Mouse (Mus musculus) gastrocnemius, postnatal 14 days (tissue): Measurements from ENCODE around the gene Myo5a. TPM values are rescaled to one million over a fixed set of nuclear protein-coding genes. Genes with fewer than 3 reads are reported as not detected.
A peak's percentile ranks its signal among the peaks of the same experiment; 100 is the strongest.

Source experiments
- DNase-seq: peaks from one replicate; pipeline ENCODE4 v3.0.0; 2021; ENCODE audit warnings: mixed read lengths
- intact Hi-C: fragments of 180-260 bp; cut with DNase I; formaldehyde crosslinking; loops from one replicate; pipeline ENCODE4 v1.15.1; 2025; ENCODE audit warnings: low total_unique reads
- long read RNA-seq, 2 experiments: library from polyadenylated mRNA; stranded (forward); transcript quantifications; one replicate each; pipeline ENCODE4 v2.0.0; 2021
- total RNA-seq, 2 experiments: library from RNA; stranded (reverse); gene quantifications; 2 replicates each; pipeline ENCODE4 v1.2.3; 2021

The Myo5a gene
- total RNA-seq, result 10 to 100 TPM; 12.2 to 14.1 TPM
- long read RNA-seq, experiment 1, partial matches to known transcripts, result 1 of 6 reads
- long read RNA-seq, experiment 1, other reads (novel, unspliced or antisense), result 5 of 6 reads
- long read RNA-seq, experiment 2, partial matches to known transcripts, result 0 of 1 reads
- long read RNA-seq, experiment 2, other reads (novel, unspliced or antisense), result 1 of 1 reads

DNA sequence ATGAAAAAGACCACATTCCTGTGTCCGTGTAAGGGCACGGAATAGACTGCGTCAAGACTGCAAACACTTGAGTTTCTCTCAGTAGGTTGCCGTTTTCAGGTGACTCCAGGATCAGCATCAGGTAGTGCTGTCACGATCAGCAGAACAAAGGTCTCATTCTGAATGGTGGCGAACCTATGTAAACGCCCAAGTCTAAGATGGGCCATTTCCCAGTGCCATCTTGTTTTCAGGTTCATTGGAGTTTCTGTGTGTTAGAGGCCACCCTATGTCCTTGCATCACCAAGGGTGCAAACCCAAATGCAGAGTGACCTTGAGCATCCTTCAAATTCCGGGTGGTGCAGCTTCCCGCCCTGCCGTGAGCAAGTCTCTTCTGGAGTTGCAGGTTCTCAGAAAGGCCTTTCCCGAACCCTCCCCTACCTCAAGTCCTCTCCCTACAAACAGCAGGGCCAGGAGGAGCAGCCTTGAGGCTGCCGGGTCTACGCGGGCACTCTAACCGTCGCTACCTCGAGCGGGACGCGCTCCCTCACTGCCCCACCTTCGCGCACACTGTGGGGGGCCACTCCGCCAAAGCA, at the start of gene Myo5a:
Gene Myo5a (plus strand): TSS at position 559 of the 572 bp plus-strand sequence.
- intact Hi-C loops, result no loop called here
- DNase-seq, result no peak

DNA sequence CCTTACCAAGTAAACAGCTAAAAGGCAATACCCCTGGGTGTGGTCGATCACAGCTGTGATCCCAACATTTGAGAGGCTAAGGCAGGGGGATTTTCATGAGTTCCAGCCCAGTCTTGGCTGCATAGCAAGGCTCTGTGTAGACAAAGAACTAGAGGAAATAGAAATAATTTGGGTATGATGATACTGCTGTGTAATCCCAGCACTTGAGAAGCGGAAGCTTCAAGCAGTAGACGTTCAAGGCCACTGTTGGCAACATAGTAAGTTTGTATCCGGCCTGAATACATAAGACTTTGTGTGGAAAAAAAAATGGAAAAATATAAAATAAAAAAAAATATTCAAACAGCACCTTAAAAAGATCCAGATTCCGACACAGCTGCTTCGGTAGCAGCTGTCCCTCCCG, 48.3 kb upstream of the Myo5a start:
- intact Hi-C loops, result no loop called here
- DNase-seq, result no peak

DNA sequence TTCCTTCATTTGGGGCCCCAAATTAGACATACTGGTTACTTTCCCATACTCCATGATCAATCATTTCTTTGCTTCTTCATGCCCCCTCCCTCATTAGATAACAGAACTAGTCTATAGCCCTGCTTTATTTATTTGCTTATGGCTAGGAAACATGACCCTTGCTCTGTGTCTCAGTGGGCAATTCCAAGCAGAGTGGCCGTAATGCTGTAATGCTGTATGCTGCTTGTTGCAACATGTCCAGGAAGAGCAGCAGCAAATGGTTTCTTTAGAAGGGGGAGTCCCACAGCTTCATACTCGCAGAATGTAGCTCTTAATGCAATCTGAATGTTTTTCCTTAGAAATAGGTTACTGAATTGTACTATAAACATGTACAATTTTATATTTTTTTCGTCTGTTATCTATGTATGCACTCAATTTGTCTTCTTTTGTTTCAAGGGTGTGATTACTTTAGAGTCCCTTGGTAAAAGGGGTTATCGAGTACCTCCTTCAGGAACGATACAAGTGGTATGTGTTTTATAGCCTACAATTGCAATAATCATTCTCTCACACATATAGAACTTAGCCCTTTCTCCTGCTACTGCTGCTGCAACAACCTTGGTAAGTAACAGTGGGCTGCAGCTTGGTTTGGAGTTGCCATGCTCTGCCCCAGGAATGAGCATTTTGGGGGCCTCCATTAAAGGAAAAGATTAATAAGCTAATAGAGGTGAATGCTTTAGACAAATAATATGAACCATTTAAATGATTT, 47.5 kb upstream of the Myo5a start:
- DNase-seq, result no peak
- intact Hi-C loops, result no loop called here

DNA sequence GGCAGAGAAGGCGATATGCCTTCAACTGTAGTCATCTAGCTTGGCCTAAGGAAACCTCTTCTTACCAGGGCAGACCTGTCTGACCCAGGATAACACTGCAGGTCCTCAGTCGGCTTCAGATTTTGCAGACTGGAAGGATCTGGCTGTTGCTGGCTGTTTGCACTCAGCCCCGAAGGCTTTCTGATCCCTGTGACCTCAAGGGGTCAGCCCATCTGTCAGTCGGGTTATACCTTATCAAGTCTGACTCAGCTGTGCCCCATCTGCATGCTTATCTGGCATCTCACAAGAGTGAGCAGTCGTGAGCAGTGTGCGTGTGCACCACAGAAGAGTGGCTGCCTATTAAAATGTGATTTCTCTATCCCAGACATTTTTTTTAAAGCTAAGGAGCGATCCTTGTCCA, 46.7 kb upstream of the Myo5a start:
- DNase-seq, result no peak
- intact Hi-C loops, result no loop called here

DNA sequence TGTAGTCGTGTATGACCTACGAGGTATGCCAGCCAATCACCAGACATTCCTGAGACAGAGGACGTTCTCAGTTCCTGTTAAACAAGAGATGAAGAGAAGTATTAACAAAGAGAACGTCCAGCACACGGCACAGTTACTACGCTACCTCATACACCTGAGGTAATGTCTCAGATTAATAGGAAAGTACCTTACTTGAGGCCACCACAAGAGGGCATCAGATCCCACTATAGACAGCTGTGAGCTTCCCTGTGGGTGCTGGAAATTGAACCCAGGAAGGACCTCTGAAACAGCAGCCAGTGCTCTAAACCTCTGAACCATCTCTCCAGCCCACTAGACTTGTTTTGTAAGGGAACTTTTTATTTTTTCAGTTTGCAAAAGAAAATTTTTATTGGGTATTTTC, 45.1 kb upstream of the Myo5a start:
- intact Hi-C loops, result loop anchor here (5.0 kb wide), 1 partner anchor 118 kb away; no protein-coding TSS in a partner anchor
- no peak for DNase-seq

DNA sequence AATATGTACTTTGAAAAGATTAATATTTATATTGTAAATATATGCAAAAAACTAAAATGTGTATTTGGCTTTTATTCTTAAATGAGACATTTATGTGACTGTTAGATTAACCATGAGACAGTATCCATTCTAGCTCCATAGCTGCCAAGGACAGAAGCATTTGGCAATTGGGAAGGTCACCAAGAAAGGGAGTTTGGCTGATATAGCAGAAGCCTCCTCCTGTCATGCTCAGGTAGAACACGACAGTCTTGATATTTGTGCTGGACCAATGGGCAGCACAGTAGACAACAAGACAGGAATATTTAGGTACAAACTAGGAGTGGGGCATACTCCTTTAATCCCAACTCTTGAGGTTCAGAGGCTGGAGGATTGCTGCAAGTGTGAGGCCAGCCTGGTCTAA, 38.4 kb upstream of the Myo5a start:
- DNase-seq, result no peak
- intact Hi-C loops, result no loop called here

DNA sequence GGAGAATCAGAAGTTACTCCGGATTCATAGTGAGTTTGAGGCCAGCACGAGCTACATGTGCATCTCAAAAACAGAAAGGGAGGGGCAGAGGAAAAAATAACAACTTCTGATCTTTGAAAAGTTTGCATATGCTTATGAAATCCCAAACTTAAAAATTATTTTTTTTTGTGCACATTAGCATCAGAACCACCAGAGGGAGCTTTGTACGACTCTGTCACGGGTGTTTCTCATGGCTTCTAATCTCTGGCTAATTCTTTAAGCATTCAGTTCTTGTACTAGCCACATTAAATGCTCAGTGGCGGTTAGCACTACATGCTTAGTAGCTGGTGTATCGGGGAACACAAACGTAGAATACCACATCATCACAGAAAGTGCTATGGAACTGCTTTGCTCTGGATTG, 37.7 kb upstream of the Myo5a start:
- intact Hi-C loops, result no loop called here
- DNase-seq, result no peak

DNA sequence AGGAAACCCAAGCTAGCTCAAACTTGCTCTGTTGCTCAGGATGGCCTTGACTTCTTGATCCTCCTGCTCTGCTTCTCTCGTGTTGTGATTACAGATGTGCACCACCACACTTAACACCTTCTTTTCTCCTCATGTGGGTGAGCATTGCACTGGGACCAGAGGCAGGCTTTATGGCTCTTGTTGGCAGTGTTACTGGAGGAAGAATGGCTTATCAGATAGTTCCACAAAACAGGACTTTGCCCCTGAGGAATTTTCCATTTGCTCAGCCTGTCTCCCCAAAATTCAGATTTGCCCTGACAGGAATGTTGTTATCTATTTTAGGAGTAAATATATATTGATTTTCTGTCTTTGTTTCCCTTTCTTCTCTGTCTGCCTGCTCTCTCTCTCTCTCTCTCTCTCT, 36.1 kb upstream of the Myo5a start:
- no peak for DNase-seq
- intact Hi-C loops, result no loop called here

DNA sequence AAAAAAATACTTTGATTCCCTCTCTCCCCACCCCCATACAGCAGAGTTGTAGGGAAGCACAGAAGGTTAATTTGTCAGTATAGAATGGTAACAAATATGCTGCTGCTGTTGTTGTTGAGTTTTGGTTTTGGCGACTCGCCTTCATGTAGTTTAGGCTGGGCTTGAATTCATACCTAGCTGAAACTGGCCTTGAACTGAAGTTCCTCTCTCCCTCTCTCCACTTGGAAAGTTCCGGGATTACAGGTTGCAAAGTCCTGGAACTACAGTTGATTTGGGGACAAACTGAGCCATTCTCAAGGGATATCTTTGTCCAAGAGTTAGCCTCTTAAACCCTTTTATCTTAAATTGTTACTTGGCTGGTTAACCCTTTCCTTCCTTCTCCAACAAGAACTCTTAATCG, 34.9 kb upstream of the Myo5a start:
- intact Hi-C loops, result no loop called here

DNA sequence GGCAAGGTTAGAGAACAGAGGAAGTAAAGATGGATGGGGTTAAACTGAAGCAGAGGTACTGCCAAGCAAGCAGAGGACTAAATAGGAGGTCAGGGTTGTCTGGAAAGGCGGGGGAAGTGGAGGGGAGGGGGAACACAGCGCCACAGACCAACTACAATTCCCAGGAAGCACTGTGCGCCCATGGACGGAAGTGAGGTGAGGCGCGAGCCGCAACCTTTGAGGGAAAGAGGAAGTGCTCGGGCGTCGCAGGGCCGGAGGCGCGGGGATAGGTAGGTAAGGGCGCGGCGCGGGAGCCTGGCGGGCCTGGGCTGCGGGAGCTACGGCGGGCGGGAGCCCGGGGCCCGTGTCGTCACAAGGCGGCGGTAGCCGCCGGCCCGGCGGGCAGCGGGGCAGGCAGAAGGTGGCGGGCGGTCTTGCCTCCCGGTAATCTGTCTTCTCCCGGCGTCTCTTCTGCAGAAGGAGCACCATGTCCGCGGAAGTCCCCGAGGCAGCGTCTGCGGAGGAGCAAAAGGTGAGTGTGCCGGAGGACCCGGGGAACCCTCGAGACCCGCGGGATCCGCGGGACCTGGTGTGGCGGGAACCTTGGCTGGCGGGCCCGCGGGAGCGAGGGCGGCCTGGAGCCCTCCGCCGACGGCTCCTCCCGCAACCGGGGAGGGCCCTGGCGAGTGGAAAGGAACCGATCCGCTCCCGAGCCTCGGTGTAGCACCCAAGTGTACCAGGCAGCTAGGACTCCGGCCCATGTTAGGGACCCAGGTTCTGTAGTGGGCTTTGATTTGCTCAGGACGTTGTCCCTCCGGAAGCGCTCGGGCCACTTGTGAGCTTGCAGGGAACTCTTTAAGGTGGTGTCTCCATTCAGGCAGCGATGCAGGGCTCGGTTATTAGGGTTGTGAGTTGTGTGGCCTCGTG, 33.1 kb upstream of the Myo5a start, which contains the start of gene Arpp19:
Gene Arpp19 (plus strand): TSS at position 164 of the 906 bp plus-strand sequence.
- DNase-seq, result peak; percentile 82
- intact Hi-C loops, result no loop called here

More for the DNA sequence above, 34.9 kb upstream of the Myo5a start:
- DNase-seq, result no peak

DNA sequence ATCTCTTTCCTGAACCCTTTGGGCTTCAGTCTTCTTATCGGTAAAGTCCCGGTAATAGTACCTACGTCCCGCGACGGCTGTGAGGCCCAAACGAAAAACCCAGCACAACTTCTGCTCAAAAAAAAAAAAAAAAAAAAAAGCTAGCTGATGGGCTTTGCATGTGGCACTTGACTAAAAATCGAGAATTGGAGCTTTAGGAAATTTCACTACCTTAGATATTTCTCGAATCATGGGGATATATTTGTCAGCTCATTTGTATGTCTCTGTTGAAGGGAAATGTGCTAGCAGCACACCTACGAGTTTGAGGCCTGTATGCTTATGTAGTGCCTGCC, 32.5 kb upstream of the Myo5a start:
- DNase-seq, result no peak
- intact Hi-C loops, result no loop called here

DNA sequence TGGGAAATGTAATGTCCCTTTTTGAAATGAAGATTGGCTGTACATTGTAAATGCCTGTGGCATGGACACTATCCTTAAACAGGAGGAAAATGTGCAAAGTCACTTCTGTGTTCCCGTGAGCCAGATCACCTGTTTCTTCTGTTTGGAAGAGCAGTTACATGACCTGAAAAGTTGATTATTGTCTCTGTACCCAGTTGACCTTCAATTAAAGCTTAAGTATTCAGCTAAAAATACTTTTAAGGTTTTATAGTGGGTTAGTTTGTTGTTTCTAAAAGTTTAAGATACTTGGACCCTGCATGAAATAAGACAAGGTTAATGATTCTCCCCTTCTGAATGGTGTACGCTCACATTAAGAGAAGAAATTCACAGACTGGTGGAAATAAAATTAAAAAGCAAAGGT, 30.2 kb upstream of the Myo5a start:
- intact Hi-C loops, result loop anchor here (10.0 kb wide), 1 partner anchor 234 kb away; no protein-coding TSS in a partner anchor
- no peak for DNase-seq

DNA sequence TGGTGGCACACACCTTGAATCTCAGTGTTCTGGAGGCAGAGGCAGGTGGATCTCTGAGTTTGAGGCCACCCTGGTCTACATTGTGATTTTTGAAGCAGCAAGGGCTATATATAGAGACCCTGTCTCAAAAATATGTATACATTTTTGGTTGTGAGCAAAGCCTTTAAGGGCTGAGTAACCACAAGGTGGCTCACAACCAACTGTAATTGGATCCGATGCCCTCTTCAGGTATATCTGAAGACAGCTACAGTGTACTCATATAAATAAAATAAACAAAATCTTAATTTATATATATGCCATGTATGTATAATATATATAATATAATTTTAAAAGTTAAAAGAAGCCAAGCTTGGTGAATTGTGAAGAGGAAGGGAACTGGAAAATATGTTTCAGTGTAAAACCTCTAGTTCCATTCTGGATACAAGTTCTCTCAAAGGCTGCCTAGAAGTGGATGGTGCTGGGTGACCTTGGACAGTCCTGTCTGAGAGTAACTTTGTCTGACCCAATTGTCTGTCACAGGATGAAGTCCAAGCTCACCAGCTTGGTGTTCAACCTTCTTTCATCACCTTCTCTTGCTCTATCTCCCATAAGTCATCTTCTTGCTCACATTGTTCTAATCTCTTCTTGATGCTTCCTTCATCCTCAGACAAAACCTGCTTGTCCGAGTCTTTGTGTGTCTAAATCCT, 28.8 kb upstream of the Myo5a start:
- intact Hi-C loops, result loop anchor here (10.0 kb wide), 1 partner anchor 233 kb away; no protein-coding TSS in a partner anchor
- no peak for DNase-seq

DNA sequence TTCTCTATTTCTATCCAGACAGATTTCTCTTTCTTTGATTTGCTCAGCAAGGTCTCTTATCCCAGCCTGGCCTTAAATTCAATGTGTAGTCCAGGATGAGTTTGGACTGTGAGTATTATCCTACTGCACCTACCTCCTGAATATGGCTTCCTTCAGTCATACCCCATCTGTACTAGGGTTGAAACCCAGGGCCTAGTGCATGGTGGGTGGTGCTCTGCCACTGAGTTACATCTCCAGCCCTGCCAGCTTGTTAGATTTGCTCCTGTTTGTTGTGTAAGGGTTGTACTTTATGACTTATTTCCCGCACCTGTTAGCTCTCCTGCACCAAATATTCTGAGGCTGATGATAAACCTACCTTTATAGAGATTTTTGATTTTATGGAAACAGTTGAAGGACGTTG, 27.6 kb upstream of the Myo5a start:
- intact Hi-C loops, result loop anchor here (10.0 kb wide), 1 partner anchor 232 kb away; no protein-coding TSS in a partner anchor

DNA sequence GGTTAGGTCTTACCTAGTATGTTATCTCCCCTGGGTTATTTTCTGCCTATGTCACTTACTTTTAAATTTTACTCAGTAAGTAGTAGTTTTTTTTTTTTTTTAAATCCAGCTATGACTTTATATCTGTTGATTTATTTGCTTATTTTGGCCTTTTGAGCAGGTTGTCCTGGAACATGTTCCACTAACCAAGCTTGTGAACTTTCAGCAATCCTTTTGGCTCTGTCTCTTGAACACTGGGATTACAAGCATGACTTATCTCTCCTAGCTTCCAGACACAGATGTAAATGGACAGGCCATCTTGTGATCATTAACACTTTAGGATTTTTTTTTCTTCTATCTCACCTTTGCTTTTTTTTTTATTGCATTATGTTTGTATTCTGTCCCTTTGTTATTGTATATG, 23.7 kb upstream of the Myo5a start:
- no peak for DNase-seq
- intact Hi-C loops, result loop anchor here (10.0 kb wide), 1 partner anchor 228 kb away; no protein-coding TSS in a partner anchor

More for the DNA sequence above, 27.6 kb upstream of the Myo5a start:
- DNase-seq, result no peak

DNA sequence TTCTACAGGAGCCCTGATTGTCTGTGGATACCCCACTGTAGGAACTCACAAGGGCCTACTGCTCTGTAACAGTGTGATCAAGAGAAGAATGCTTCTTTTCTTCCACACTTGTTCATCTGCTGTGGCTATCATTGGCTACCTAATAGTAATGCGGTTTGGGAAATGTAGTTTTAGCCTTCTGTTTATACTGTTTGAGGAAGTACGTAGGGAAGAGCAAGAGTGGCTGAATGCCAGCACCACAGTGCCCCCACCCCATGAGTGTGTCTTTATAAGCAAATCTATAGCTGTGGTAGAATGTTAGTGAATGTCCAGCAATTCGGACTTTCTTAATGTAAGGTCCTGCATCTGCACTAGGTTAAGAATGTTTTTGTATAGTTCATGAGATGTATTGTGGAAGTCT, 21.7 kb upstream of the Myo5a start:
- no peak for DNase-seq
- intact Hi-C loops, result loop anchor here (10.0 kb wide), 1 partner anchor 226 kb away; no protein-coding TSS in a partner anchor

DNA sequence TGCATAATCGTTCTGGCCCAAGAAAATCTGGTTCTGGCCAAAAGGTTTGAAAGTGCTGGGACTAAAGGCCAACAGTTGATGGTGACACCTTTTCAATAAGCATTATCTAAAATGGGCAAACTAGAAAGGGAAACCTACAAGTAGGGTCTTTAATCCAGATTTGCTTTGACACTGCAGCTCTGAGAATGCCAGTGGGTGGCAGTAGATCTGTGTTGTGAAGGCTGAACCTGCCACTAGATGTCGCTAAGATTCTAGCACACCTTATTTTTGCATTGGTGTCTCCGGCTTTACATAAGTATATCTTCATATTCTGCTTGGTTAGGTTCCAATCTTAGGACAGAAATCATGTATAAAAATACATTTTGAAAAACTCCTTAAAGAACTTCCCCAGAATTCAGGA, 20.8 kb upstream of the Myo5a start:
- peak; percentile 50 for DNase-seq
- intact Hi-C loops, result no loop called here

DNA sequence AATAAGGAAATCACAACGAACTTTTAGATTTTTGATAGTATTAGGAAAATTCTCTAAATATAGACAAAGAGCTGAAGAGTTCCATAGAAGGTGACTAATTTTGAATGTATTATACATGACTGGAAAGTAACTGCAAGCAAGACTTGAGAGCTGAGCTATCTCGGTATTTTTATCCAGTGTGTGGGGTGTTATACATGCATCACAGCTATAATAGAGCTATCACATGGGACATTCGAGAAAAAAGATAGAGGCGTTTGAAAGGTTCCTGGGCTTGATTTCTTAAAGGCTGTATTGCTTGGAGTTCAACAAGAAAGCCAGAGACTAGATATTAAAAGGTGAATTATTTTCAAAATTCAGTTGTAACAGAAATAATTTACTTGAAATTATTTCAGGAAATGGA, 19.0 kb upstream of the Myo5a start:
- intact Hi-C loops, result no loop called here
- no peak for DNase-seq

DNA sequence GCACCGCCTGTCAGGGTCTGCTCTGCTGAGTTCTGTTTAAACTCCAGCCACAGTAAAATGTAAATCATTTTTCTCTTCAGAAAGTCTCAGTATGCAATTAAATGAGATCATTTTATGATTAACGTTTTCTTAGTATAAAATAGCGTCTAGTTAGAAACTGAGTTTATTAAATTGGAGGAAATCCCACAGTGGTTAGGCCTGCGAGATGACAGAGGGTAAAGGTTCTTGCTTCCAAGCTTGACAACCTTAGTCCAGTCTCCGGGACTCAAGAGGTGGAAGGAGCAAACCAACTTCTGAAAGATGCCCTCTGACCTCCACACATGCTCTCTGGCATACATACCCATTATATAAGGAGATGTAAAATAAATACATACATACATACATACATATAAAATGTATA, 15.8 kb upstream of the Myo5a start:
- DNase-seq, result no peak
- intact Hi-C loops, result no loop called here
